Mouse (Mus musculus): ENCODE results near the gene Dhx35.

- TF ChIP-seq POLR2A (IDR thresholded peaks at IDR 0.05; ENCODE audit: extremely low read depth, insufficient read depth, low read length) (no peak), CTCF (IDR thresholded peaks at IDR 0.05; ENCODE audit: extremely low read depth, insufficient read depth, low read length) (no peak)
Measured at GRCm38 (mm10) chr2:158768350-158768749, 26.3 kb upstream of the Dhx35 start.

Measured in cortical plate, adult 2 months (tissue).